Mouse (Mus musculus) embryonic fibroblast, embryonic 13.5 days (primary cell): Measurements from ENCODE around the gene Cdk19.

Source experiments
- CTCF ChIP-seq: IDR thresholded peaks from 2 replicates; pipeline ENCODE4 v1.5.1; 2011; ENCODE audit warnings: mild to moderate bottlenecking, control low read depth, low read length, moderate library complexity, borderline replicate concordance; ENCODE audit not compliant: insufficient read depth
- POLR2A ChIP-seq: IDR thresholded peaks from 2 replicates; pipeline ENCODE4 v1.6.1; 2011; ENCODE audit warnings: low read depth, mild to moderate bottlenecking, control low read depth, low read length, moderate library complexity

DNA sequence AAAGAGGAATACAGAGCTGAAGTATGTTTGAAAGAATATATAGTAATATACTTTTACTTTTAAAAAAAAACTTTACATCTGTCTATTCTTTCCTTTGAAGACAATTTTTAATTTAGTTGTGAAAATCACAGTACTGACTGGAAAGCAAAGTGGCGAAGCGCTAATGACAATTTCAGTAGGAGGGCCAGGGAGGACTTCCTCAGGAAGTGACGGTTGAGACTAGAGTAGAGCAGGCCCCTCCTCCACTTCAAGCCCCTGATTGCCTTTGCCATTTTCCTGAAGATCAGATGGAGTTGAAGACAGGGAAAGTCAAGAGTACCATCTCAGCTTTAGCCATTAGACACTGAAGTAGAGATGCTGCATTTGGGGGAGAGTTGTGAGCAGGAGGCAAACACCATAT is 92.6 kb downstream of the Cdk19 start:
- TF ChIP-seq CTCF, result no peak
- TF ChIP-seq POLR2A, result no peak
